Mouse (Mus musculus) embryonic facial prominence, embryonic 13.5 days (tissue): ENCODE results near the gene Rcor1. TPM values are rescaled to one million over a fixed set of nuclear protein-coding genes. Genes with fewer than 3 reads are reported as not detected.

Experiments
- ATAC-seq: fragments of 200-750 bp; cut with Nextera tagmentation; 2 replicates; pipeline ENCODE4 v1.8.0; 2017; ENCODE audit warnings: low read depth; ENCODE audit not compliant: insufficient number of reproducible peaks, insufficient read depth, low FRiP score, low TSS enrichment
- H3K27ac ChIP-seq: fragments of 300-500 bp; sonication (generic); 2 replicates; pipeline ENCODE4 v1.5.1; 2015; ENCODE audit warnings: moderate library complexity, mild to moderate bottlenecking, inconsistent platforms
- H3K27me3 ChIP-seq: fragments of 300-500 bp; sonication (generic); 2 replicates; pipeline ENCODE4 v1.6.1; 2015; ENCODE audit warnings: mild to moderate bottlenecking, inconsistent platforms
- H3K36me3 ChIP-seq: fragments of 300-500 bp; sonication (generic); 2 replicates; pipeline ENCODE4 v1.6.1; 2015; ENCODE audit warnings: mild to moderate bottlenecking, inconsistent platforms
- H3K4me1 ChIP-seq: fragments of 300-500 bp; sonication (generic); 2 replicates; pipeline ENCODE4 v1.6.1; 2015; ENCODE audit warnings: inconsistent platforms
- H3K4me2 ChIP-seq: fragments of 300-500 bp; sonication (generic); 2 replicates; pipeline ENCODE4 v1.6.1; 2015; ENCODE audit warnings: moderate library complexity, mild to moderate bottlenecking, inconsistent platforms
- H3K4me3 ChIP-seq: fragments of 300-500 bp; sonication (generic); 2 replicates; pipeline ENCODE4 v1.5.1; 2015; ENCODE audit warnings: mild to moderate bottlenecking, inconsistent platforms
- H3K9ac ChIP-seq: fragments of 300-500 bp; sonication (generic); 2 replicates; pipeline ENCODE4 v1.6.1; 2015; ENCODE audit warnings: mild to moderate bottlenecking, inconsistent platforms
- H3K9me3 ChIP-seq: fragments of 300-500 bp; sonication (generic); 2 replicates; pipeline ENCODE4 v1.6.1; 2016; ENCODE audit warnings: inconsistent platforms
- WGBS: fragments of 180-500 bp; shearing (Covaris S2); methylation state at CpG from one replicate; pipeline ENCODE4 v1.1.7; 2015; ENCODE audit warnings: mixed read lengths; 5-methylcytosine and 5-hydroxymethylcytosine counted together
- polyA plus RNA-seq: library from polyadenylated mRNA; unstranded; fragments of >200 nt; fragmentation: Nextera tagmentation; extraction: Ambion mirVana; gene quantifications from 2 replicates; pipeline ENCODE4 v1.2.1, GENCODE M21; 2015

Gene Rcor1
- polyA plus RNA-seq, 1 experiment from 2014 or later = 11.6 TPM

DNA sequence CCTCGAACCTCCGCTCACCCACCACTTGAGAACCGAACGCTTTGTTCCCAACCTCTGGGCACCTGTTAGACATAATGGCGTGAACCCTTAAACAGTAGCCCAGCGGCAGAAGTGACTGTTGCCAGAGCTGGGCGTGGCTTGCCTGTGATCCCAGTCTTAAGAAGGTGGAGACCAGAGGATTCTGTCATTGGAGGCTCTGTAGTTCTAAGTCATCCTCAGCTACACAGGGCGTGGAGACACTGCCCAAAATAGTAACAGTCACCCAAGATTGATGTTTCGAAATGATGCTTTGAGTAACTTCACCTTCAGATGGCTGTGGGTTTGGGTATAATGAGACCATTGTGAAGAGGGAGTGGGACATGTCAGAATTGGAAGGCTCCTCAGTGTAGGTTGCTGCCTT, 35.0 kb upstream of the Rcor1 start:
- Histone ChIP-seq H3K4me2 (no peak overlapping the region), H3K27ac (no peak overlapping the region), H3K27me3 (no peaks in the 10 kb centered on the region), H3K4me3 (no peak overlapping the region), H3K9me3 (no peaks in the 10 kb centered on the region), H3K4me1 (peaks cover 29% of the 10 kb centered on the region), H3K36me3 (no peaks in the 10 kb centered on the region), H3K9ac (no peak overlapping the region)
- ATAC-seq = no peak
- 73% methylated on average over 9 of the region's 9 CpGs for WGBS

DNA sequence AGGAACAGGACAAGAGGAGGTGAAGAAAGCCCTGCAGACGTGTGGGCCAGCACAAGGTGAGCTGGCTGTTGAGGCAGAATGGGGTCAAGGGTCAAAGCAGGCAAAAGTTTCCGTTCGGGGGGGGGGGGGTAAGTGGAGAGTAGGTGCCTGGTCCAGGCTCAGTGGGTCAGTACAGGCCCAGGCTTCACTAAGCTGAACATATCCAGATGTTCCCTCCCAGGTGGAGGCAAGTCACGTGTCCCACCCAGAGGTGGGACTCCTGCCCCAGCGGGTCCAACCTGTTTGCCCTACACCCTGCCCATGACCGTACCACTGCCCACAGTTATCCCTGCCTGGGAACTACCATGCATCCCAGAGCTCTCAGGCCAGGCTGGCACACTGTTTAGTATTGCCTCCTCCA, 33.3 kb upstream of the Rcor1 start:
- Histone ChIP-seq H3K27ac (no peak overlapping the region; the same call in 1 of the 2 replicates), H3K4me3 (no peak overlapping the region), H3K9ac (no peak overlapping the region), H3K36me3 (no peaks in the 10 kb centered on the region), H3K9me3 (no peaks in the 10 kb centered on the region), H3K27me3 (no peaks in the 10 kb centered on the region), H3K4me2 (no peak overlapping the region), H3K4me1 (peaks cover 36% of the 10 kb centered on the region)
- 60% methylated on average over 6 of the region's 6 CpGs for WGBS
- no peak for ATAC-seq

DNA sequence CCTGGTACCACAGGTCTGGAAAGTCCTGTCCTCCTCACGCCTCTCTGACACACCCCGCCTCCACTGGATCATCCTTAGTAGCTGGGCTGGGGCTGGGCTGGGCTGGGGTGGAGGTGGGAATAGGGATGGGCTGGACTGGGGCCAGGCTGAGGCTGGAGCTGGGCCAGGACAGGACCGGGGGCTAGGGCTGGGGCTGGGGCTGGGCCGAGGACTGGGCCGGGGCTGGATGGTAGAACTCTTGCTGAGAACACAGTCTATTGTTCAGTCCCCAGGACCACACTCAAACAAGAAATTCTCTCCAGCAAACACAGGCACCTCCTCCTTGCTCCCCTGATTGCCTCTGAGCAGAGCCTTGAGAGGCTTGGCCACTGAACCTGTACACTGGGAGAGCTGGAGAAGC, 32.8 kb upstream of the Rcor1 start:
- Histone ChIP-seq H3K27ac (peak overlapping the region; percentile 48; the same call in 1 of the 2 replicates), H3K4me3 (no peak overlapping the region), H3K4me1 (peaks cover 36% of the 10 kb centered on the region), H3K27me3 (no peaks in the 10 kb centered on the region), H3K4me2 (no peak overlapping the region), H3K36me3 (no peaks in the 10 kb centered on the region), H3K9ac (no peak overlapping the region; the same call in 1 of the 2 replicates), H3K9me3 (no peaks in the 10 kb centered on the region)
- no peak for ATAC-seq
- WGBS = 72% methylated on average over 5 of the region's 5 CpGs

DNA sequence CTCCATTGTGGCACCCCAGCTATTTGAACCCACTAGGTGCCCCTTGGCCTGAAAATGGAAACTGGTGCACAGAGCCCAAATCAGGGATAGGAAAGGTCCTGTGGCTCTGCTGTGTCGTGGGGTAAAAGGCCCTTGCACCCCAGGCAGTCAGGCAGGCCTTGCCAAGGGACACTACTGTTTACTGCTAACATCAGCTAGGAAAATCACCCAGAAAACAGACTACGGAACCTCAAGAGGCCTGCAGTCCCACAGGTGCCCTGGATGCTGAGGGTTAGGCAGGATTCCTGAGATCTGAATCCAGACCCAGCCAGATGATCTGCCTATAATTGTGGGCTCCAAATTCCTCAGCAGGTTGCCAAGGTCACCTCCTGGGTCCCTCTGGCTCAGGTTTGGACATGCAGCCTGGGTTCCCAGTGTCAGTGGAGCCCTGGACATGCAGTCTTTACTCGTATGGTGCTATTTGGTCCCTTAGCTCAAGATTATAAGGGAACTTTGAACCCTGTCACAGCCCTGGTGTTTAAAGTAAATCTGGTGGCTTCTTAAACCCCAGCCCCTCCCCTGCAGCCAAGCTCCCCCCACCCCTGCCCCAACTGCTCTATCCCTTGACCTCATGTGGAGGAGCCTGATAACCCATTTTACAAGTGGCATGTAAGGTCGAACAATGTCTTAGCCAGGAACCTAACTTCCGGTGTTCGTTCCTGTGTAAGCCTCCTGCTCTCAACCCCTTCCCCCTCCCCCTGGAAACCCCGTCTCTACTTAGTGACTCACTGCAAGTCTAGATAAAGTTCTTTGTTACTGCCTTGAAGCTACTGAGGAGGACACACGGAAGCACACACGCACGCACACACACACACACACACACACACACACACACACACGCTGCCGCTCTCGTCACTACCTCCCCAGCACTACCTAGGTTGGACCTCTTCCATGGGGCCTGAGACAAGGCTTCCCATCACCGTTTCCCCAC, 31.7 kb upstream of the Rcor1 start:
- no peak for ATAC-seq
- WGBS = 75% methylated on average over 14 of the region's 14 CpGs
- peak overlapping the region; percentile 48; the same call in 1 of the 2 replicates for H3K27ac ChIP-seq
- no peaks in the 10 kb centered on the region for H3K27me3 ChIP-seq
- no peak overlapping the region for H3K9ac ChIP-seq
- no peak overlapping the region for H3K4me3 ChIP-seq
- H3K9me3 ChIP-seq = no peaks in the 10 kb centered on the region
- H3K4me1 ChIP-seq = peaks cover 36% of the 10 kb centered on the region
- H3K36me3 ChIP-seq = no peaks in the 10 kb centered on the region
- H3K4me2 ChIP-seq = no peak overlapping the region

GRCm38 (mm10) chr12:111008500-111009490, 30.4 kb upstream of the Rcor1 start:
- Histone ChIP-seq H3K4me2 (no peak overlapping the region), H3K4me1 (peaks cover 36% of the 10 kb centered on the region), H3K27ac (peak overlapping the region; percentile 34; the same call in 1 of the 2 replicates), H3K27me3 (no peaks in the 10 kb centered on the region), H3K4me3 (no peak overlapping the region), H3K36me3 (no peaks in the 10 kb centered on the region), H3K9me3 (no peaks in the 10 kb centered on the region), H3K9ac (peak overlapping the region; percentile 58; the same call in 1 of the 2 replicates)
- ATAC-seq = no peak
- WGBS = 48% methylated on average over 11 of the region's 11 CpGs

DNA sequence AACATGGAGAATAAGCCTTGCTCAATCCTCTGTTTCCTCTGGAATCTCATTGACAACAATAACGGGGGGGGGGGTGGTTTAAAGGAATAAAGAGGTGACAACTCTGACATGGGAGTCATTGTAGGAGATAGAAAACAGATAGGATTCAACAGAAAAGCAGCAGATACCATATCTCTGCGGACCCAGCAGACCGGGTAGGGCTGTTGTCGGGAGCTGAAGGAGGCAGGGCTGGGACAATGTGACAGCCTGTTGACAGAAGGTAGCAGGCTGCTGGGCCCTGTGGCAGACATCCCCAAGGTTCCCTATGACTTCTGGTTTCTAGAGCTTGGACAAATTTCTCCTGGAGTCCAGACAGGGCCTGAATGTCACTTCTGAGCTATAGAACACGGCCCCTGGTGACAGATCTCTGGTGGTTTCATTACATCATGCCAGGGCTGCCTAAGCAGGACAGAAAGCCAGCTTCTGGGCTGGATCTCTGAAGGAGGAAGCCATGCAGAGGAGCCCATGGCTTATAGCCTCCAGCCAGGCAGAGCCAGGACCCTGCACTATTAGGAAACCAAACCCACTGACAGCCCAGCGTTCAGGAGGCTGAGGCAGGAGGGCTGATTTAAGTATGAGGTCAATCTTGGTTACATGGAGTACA, 29.4 kb upstream of the Rcor1 start:
- Histone ChIP-seq H3K4me3 (no peak overlapping the region), H3K36me3 (no peaks in the 10 kb centered on the region), H3K9me3 (no peaks in the 10 kb centered on the region), H3K27ac (0 out of 2 replicates have a peak overlapping the region, but pooled peaks have one; percentile 34), H3K4me2 (no peak overlapping the region), H3K27me3 (no peaks in the 10 kb centered on the region), H3K9ac (no peak overlapping the region), H3K4me1 (peaks cover 36% of the 10 kb centered on the region)
- ATAC-seq = no peak
- 75% methylated on average over 6 of the region's 6 CpGs for WGBS

- Histone ChIP-seq H3K27ac (no peak overlapping the region), H3K36me3 (no peaks in the 10 kb centered on the region), H3K9ac (no peak overlapping the region), H3K9me3 (no peaks in the 10 kb centered on the region), H3K27me3 (no peaks in the 10 kb centered on the region), H3K4me2 (no peak overlapping the region), H3K4me3 (no peak overlapping the region), H3K4me1 (peaks cover 6% of the 10 kb centered on the region; the same call in 1 of the 2 replicates)
- 79% methylated on average over 3 of the region's 3 CpGs for WGBS
- no peak for ATAC-seq
These were observed 22.3 kb upstream of the Rcor1 start for GRCm38 (mm10) chr12:111016807-111017206.

GRCm38 (mm10) chr12:111018068-111018467, 21.1 kb upstream of the Rcor1 start:
- 90% methylated on average over 11 of the region's 11 CpGs for WGBS
- ATAC-seq = no peak
- Histone ChIP-seq H3K36me3 (no peaks in the 10 kb centered on the region), H3K27me3 (no peaks in the 10 kb centered on the region), H3K4me3 (no peak overlapping the region), H3K4me1 (peaks cover 6% of the 10 kb centered on the region; the same call in 1 of the 2 replicates), H3K27ac (no peak overlapping the region), H3K9ac (no peak overlapping the region), H3K9me3 (no peaks in the 10 kb centered on the region), H3K4me2 (no peak overlapping the region)

DNA sequence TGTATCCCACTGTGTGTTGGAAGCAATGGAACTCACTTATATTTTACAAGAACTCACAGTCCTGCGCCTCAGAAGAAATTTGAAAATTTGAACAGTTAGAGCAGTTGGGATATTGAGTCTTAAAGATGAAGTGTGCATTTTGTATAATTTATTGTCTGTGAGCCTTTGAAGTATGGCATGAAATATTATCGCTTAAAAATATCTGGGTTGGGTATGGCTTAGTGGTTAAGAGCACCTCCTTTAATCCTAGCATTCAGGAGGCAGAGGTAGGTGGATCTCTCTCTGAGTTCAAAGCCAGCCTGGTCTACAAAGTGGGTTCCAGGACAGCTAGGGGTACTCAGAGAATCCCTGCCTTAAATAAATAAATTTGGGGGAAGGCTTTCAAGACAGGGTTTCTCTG, 20.1 kb upstream of the Rcor1 start:
- H3K36me3 ChIP-seq = no peaks in the 10 kb centered on the region
- no peak for ATAC-seq
- no peaks in the 10 kb centered on the region for H3K27me3 ChIP-seq
- H3K9ac ChIP-seq = no peak overlapping the region
- H3K4me2 ChIP-seq = no peak overlapping the region
- H3K27ac ChIP-seq = no peak overlapping the region
- peaks cover 6% of the 10 kb centered on the region; the same call in 1 of the 2 replicates for H3K4me1 ChIP-seq
- H3K4me3 ChIP-seq = no peak overlapping the region
- 91% methylated on average over 2 of the region's 2 CpGs for WGBS
- no peaks in the 10 kb centered on the region for H3K9me3 ChIP-seq

GRCm38 (mm10) chr12:111021138-111021537, 18.0 kb upstream of the Rcor1 start:
- Histone ChIP-seq H3K9ac (no peak overlapping the region), H3K4me3 (no peak overlapping the region), H3K27ac (no peak overlapping the region), H3K9me3 (no peaks in the 10 kb centered on the region), H3K36me3 (no peaks in the 10 kb centered on the region), H3K4me2 (no peak overlapping the region), H3K27me3 (no peaks in the 10 kb centered on the region), H3K4me1 (peaks cover under 1% of the 10 kb centered on the region; the same call in 1 of the 2 replicates)
- 15% methylated on average over 1 of the region's 1 CpGs for WGBS
- no peak for ATAC-seq

- Histone ChIP-seq H3K9me3 (no peaks in the 10 kb centered on the region), H3K9ac (no peak overlapping the region), H3K4me3 (no peak overlapping the region), H3K4me1 (no peaks in the 10 kb centered on the region), H3K4me2 (no peak overlapping the region), H3K27ac (no peak overlapping the region), H3K36me3 (no peaks in the 10 kb centered on the region), H3K27me3 (no peaks in the 10 kb centered on the region)
- ATAC-seq = no peak
- WGBS = 59% methylated on average over 3 of the region's 3 CpGs
These were observed 17.6 kb upstream of the Rcor1 start for GRCm38 (mm10) chr12:111021577-111021976.
